Mouse (Mus musculus) MEL (cell line): ENCODE data around the gene Cdc34. TPM values are rescaled to one million over a fixed set of nuclear protein-coding genes. Genes with fewer than 3 reads are reported as not detected.

Source experiments
- DNase-seq: peaks from one replicate; pipeline ENCODE4 v3.0.0; 2011; ENCODE audit warnings: low read depth, low spot score
- H3K27ac ChIP-seq: 2 replicates; pipeline ENCODE4 v1.5.1; 2012; ENCODE audit warnings: low read depth, mild to moderate bottlenecking, control low read depth, low read length, moderate library complexity; ENCODE audit not compliant: control insufficient read depth
- H3K27me3 ChIP-seq, 2 experiments: fragments of 150-350 bp in 1 of 2; sonication (generic) in 1 of 2; 2 replicates each; pipeline ENCODE4 v1.6.1; 2012; ENCODE audit warnings: low read length in 2 of 2, mild to moderate bottlenecking in 2 of 2, improper control_type of control experiment in 1 of 2, moderate library complexity in 1 of 2; ENCODE audit not compliant: insufficient read depth in 2 of 2, control insufficient read depth in 1 of 2
- H3K36me3 ChIP-seq, 2 experiments: 2 replicates each; pipeline ENCODE4 v1.6.1; 2012 to 2014; ENCODE audit warnings: low read length in 2 of 2, improper control_type of control experiment in 1 of 2, inconsistent platforms in 1 of 2, mild to moderate bottlenecking in 1 of 2; ENCODE audit not compliant: insufficient read depth in 2 of 2, control insufficient read depth in 1 of 2
- H3K4me1 ChIP-seq, 2 experiments: fragments of 150-350 bp in 1 of 2; sonication (generic) in 1 of 2; 2 replicates each; pipeline ENCODE4 v1.6.1; 2012; ENCODE audit warnings: low read length in 2 of 2, improper control_type of control experiment in 1 of 2, mild to moderate bottlenecking in 1 of 2; ENCODE audit not compliant: insufficient read depth in 2 of 2, control insufficient read depth in 1 of 2
- H3K4me3 ChIP-seq, 2 experiments: fragments of 150-350 bp in 1 of 2; sonication (generic) in 1 of 2; 2 replicates each; pipeline ENCODE4 v1.5.1; 2012; ENCODE audit warnings: low read depth in 2 of 2, low read length in 2 of 2, mild to moderate bottlenecking in 2 of 2, moderate library complexity in 2 of 2, control low read depth in 1 of 2, improper control_type of control experiment in 1 of 2; ENCODE audit not compliant: control insufficient read depth in 1 of 2, insufficient read depth in 1 of 2
- H3K79me2 ChIP-seq: 2 replicates; pipeline ENCODE4 v1.6.1; 2012; ENCODE audit warnings: mild to moderate bottlenecking, low read length, moderate library complexity; ENCODE audit not compliant: control insufficient read depth, poor library complexity, insufficient read depth
- H3K9ac ChIP-seq: 2 replicates; pipeline ENCODE4 v1.6.1; 2012; ENCODE audit warnings: low read depth, mild to moderate bottlenecking, control low read depth, low read length, moderate library complexity; ENCODE audit not compliant: control insufficient read depth, poor library complexity, severe bottlenecking
- H3K9me3 ChIP-seq: fragments of 150-350 bp; sonication (generic); replicated peaks from 2 replicates; pipeline ENCODE4 v1.6.1; 2012; ENCODE audit warnings: mild to moderate bottlenecking, low read length, improper control_type of control experiment, moderate library complexity; ENCODE audit not compliant: insufficient read depth
- BHLHE40 ChIP-seq: IDR thresholded peaks from 2 replicates; pipeline ENCODE4 v1.6.1; 2012; ENCODE audit warnings: low read depth, mild to moderate bottlenecking, inconsistent platforms, low read length, improper control_type of control experiment, borderline replicate concordance
- CHD1 ChIP-seq: IDR thresholded peaks from 2 replicates; pipeline ENCODE4 v1.6.1; 2012; ENCODE audit warnings: low read depth, mild to moderate bottlenecking, inconsistent platforms, low read length, improper control_type of control experiment
- CTCF ChIP-seq, 3 experiments: IDR thresholded peaks in 2 of 3; conservative IDR thresholded peaks in 1 of 3; 2 replicates each; pipeline ENCODE4 v1.5.1; 2011 to 2012; ENCODE audit warnings: low read length in 3 of 3, low read depth in 2 of 3, mild to moderate bottlenecking in 2 of 3, improper control_type of control experiment in 1 of 3, inconsistent platforms in 1 of 3, mixed read lengths in 1 of 3, moderate library complexity in 1 of 3; ENCODE audit not compliant: control insufficient read depth in 1 of 3, insufficient read depth in 1 of 3, poor library complexity in 1 of 3, severe bottlenecking in 1 of 3
- ELF1 ChIP-seq: IDR thresholded peaks from 2 replicates; pipeline ENCODE4 v1.6.1; 2014; ENCODE audit warnings: low read depth, mild to moderate bottlenecking, inconsistent platforms, low read length, improper control_type of control experiment, moderate library complexity
- EP300 ChIP-seq, 2 experiments: IDR thresholded peaks; 2 replicates each; pipeline ENCODE4 v1.6.1; 2011; ENCODE audit warnings: improper control_type of control experiment in 2 of 2, low read length in 2 of 2, low read depth in 1 of 2, mild to moderate bottlenecking in 1 of 2
- GATA1 ChIP-seq: IDR thresholded peaks from 2 replicates; pipeline ENCODE4 v1.6.1; 2011; ENCODE audit warnings: low read depth, low read length, improper control_type of control experiment
- MAFK ChIP-seq: IDR thresholded peaks from 2 replicates; pipeline ENCODE4 v1.6.1; 2011; ENCODE audit warnings: low read depth, mild to moderate bottlenecking, low read length, improper control_type of control experiment, borderline replicate concordance
- MAZ ChIP-seq: IDR thresholded peaks from 2 replicates; pipeline ENCODE4 v1.6.1; 2012; ENCODE audit warnings: low read depth, mild to moderate bottlenecking, inconsistent platforms, low read length, improper control_type of control experiment
- MEF2A ChIP-seq: IDR thresholded peaks from 2 replicates; pipeline ENCODE4 v1.6.1; 2014; ENCODE audit warnings: low read depth, mild to moderate bottlenecking, inconsistent platforms, low read length, improper control_type of control experiment; ENCODE audit not compliant: poor library complexity, insufficient replicate concordance, severe bottlenecking; ENCODE audit errors: extremely low read depth
- POLR2AphosphoS5 ChIP-seq: IDR thresholded peaks from 2 replicates; pipeline ENCODE4 v1.6.1; 2012; ENCODE audit warnings: low read depth, borderline replicate concordance, mild to moderate bottlenecking, inconsistent platforms, low read length, moderate library complexity, mixed read lengths
- RAD21 ChIP-seq: IDR thresholded peaks from 2 replicates; pipeline ENCODE4 v1.6.1; 2011; ENCODE audit warnings: mild to moderate bottlenecking, low read depth, low read length, improper control_type of control experiment
- SMC3 ChIP-seq: IDR thresholded peaks from 2 replicates; pipeline ENCODE4 v1.6.1; 2011; ENCODE audit warnings: low read depth, low read length, improper control_type of control experiment
- TAL1 ChIP-seq: IDR thresholded peaks from 2 replicates; pipeline ENCODE4 v1.6.1; 2012; ENCODE audit warnings: mild to moderate bottlenecking, inconsistent platforms, low read length, moderate library complexity, mixed read lengths
- TBP ChIP-seq: IDR thresholded peaks from 2 replicates; pipeline ENCODE4 v1.8.0; 2011; ENCODE audit warnings: low read depth, low read length, improper control_type of control experiment
- UBTF ChIP-seq: IDR thresholded peaks from 2 replicates; pipeline ENCODE4 v1.6.1; 2012; ENCODE audit warnings: low read depth, mild to moderate bottlenecking, inconsistent platforms, low read length, improper control_type of control experiment, moderate library complexity, borderline replicate concordance; ENCODE audit not compliant: insufficient read depth
- USF1 ChIP-seq: IDR thresholded peaks from 2 replicates; pipeline ENCODE4 v1.6.1; 2014; ENCODE audit warnings: low read depth, mild to moderate bottlenecking, inconsistent platforms, low read length, improper control_type of control experiment, moderate library complexity
- USF2 ChIP-seq, 2 experiments: IDR thresholded peaks; 2 replicates each; pipeline ENCODE4 v1.6.1; 2011 to 2012; ENCODE audit warnings: improper control_type of control experiment in 2 of 2, low read length in 2 of 2, borderline replicate concordance in 1 of 2, inconsistent platforms in 1 of 2, low read depth in 1 of 2, mild to moderate bottlenecking in 1 of 2; ENCODE audit not compliant: insufficient read depth in 1 of 2
- ZNF384 ChIP-seq: IDR thresholded peaks from 2 replicates; pipeline ENCODE4 v1.6.1; 2012; ENCODE audit warnings: low read depth, mild to moderate bottlenecking, inconsistent platforms, low read length, improper control_type of control experiment
- polyA plus RNA-seq, 2 experiments: library from polyadenylated mRNA; stranded (reverse) in 1 of 2; unstranded in 1 of 2; fragments of >175 nt in 1 of 2; fragments of >200 nt in 1 of 2; gene quantifications; 2 replicates each; pipeline versions ENCODE4 v1.2.1 to v1.2.4; 2012; ENCODE audit warnings: low replicate concordance in 2 of 2, low read depth in 1 of 2; ENCODE audit not compliant: insufficient read length in 2 of 2, insufficient read depth in 1 of 2, missing spikeins in 1 of 2
- total RNA-seq: library from RNA; depleted of rRNA; stranded (reverse); fragments of 300-350 nt; gene quantifications from 2 replicates; pipeline ENCODE4 v1.2.3, GENCODE M21; 2012

The Cdc34 gene
- total and polyA plus RNA-seq, 3 experiments = 318 to 422 (median 417) TPM

GRCm38 (mm10) chr10:79661861-79662260 lies 20.1 kb upstream of the Cdc34 start:
- Histone ChIP-seq H3K79me2 (no peaks in the 10 kb centered on the region), H3K27me3 (no peaks in the 10 kb centered on the region), H3K36me3 (no peaks in the 10 kb centered on the region), H3K27ac (no peak overlapping the region), H3K9ac (no peak overlapping the region), H3K9me3 (no peaks in the 10 kb centered on the region), H3K4me3 (no peak overlapping the region), H3K4me1 (no peaks in the 10 kb centered on the region)
- TF ChIP-seq BHLHE40 = no peak
- TF ChIP-seq USF1 = no peak
- no peak for DNase-seq

- no peaks in the 10 kb centered on the region for H3K9me3 ChIP-seq
- H3K79me2 ChIP-seq = no peaks in the 10 kb centered on the region
- H3K27me3 ChIP-seq = no peaks in the 10 kb centered on the region
- H3K9ac ChIP-seq = no peak within 1 kb of the TSS
- H3K27ac ChIP-seq = no peak within 1 kb of the TSS
- H3K36me3 ChIP-seq = no peaks in the 10 kb centered on the region; a peak in 1 of 4 replicates
- no peaks in the 10 kb centered on the region for H3K4me1 ChIP-seq
- TF ChIP-seq RAD21 = peak; percentile 10
- no peak for TF ChIP-seq GATA1
- peak; percentile 52; the same call in 1 of the 2 replicates for TF ChIP-seq SMC3
- TF ChIP-seq UBTF = no peak
- no peak for TF ChIP-seq TAL1
- peak; percentile 79 to 96 (median 95) for TF ChIP-seq CTCF (IDR thresholded peaks at IDR 0.05 in 2 of 3, conservative IDR thresholded peaks at IDR 0.05 in 1 of 3; ENCODE audit: control insufficient read depth in 1 of 3, insufficient read depth in 1 of 3, low read depth in 2 of 3, low read length in 3 of 3, poor library complexity in 1 of 3, severe bottlenecking in 1 of 3)
- no peak for TF ChIP-seq TBP
- no peak within 1 kb of the TSS for H3K4me3 ChIP-seq
- peak; percentile 52 for DNase-seq
These were observed 17.8 kb upstream of the Cdc34 start, which contains the start of gene Madcam1 for GRCm38 (mm10) chr10:79664131-79664665. TSS of gene Madcam1 (plus strand) at chr10:79664559.

- Histone ChIP-seq H3K79me2 (peaks cover 6% of the 10 kb centered on the region), H3K27ac (no peak overlapping the region), H3K4me1 (peaks cover 0 to under 1% of the 10 kb centered on the region in 2 experiments; a peak in 2 of 4 replicates), H3K9me3 (no peaks in the 10 kb centered on the region), H3K36me3 (no peaks in the 10 kb centered on the region; a peak in 1 of 4 replicates), H3K4me3 (no peak overlapping the region), H3K9ac (no peak overlapping the region), H3K27me3 (no peaks in the 10 kb centered on the region)
- DNase-seq = no peak
- TF ChIP-seq EP300 (IDR thresholded peaks at IDR 0.05; ENCODE audit: low read depth in 1 of 2, low read length in 2 of 2) (no peak), CTCF (IDR thresholded peaks at IDR 0.05 in 2 of 3, conservative IDR thresholded peaks at IDR 0.05 in 1 of 3; ENCODE audit: control insufficient read depth in 1 of 3, insufficient read depth in 1 of 3, low read depth in 2 of 3, low read length in 3 of 3, poor library complexity in 1 of 3, severe bottlenecking in 1 of 3) (no peak), CHD1 (no peak), MEF2A (no peak), ELF1 (no peak), USF2 (IDR thresholded peaks at IDR 0.05; ENCODE audit: borderline replicate concordance in 1 of 2, insufficient read depth in 1 of 2, low read depth in 1 of 2, low read length in 2 of 2) (no peak), ZNF384 (no peak), POLR2AphosphoS5 (no peak), MAZ (no peak), MAFK (no peak)
These were observed 16.9 kb upstream of the Cdc34 start for GRCm38 (mm10) chr10:79665051-79665450.
